Mouse (Mus musculus) heart, embryonic 12.5 days (tissue): ENCODE data around the gene Hlcs. TPM values are rescaled to one million over a fixed set of nuclear protein-coding genes. Genes with fewer than 3 reads are reported as not detected.
"Not testable (repeated sequence)": the region's sequence is repeated elsewhere in the genome, so short reads cannot be mapped to it uniquely, and the experiment has no call there.

Experiments used
- ATAC-seq: fragments of 200-750 bp; cut with Nextera tagmentation; 2 replicates; pipeline ENCODE4 v1.8.0; 2017; ENCODE audit warnings: moderate TSS enrichment, moderate library complexity; ENCODE audit not compliant: insufficient number of reproducible peaks, low FRiP score
- H3K27ac ChIP-seq: fragments of 300-500 bp; sonication (generic); 2 replicates; pipeline ENCODE4 v1.5.1; 2016; ENCODE audit warnings: mild to moderate bottlenecking, moderate library complexity; ENCODE audit not compliant: poor library complexity, severe bottlenecking
- H3K27me3 ChIP-seq: fragments of 300-500 bp; sonication (generic); replicated peaks from 2 replicates; pipeline ENCODE4 v1.6.1; 2016; ENCODE audit warnings: mild to moderate bottlenecking, moderate library complexity
- H3K36me3 ChIP-seq: fragments of 300-500 bp; sonication (generic); 2 replicates; pipeline ENCODE4 v1.6.1; 2016; ENCODE audit warnings: mild to moderate bottlenecking, moderate library complexity
- H3K4me1 ChIP-seq: fragments of 300-500 bp; sonication (generic); replicated peaks from 2 replicates; pipeline ENCODE4 v1.6.1; 2016; ENCODE audit warnings: mild to moderate bottlenecking
- H3K4me2 ChIP-seq: fragments of 300-500 bp; sonication (generic); 2 replicates; pipeline ENCODE4 v1.6.1; 2016; ENCODE audit warnings: mild to moderate bottlenecking, moderate library complexity
- H3K4me3 ChIP-seq: fragments of 300-500 bp; sonication (generic); 2 replicates; pipeline ENCODE4 v1.5.1; 2016; ENCODE audit warnings: mild to moderate bottlenecking
- H3K9ac ChIP-seq: fragments of 300-500 bp; sonication (generic); 2 replicates; pipeline ENCODE4 v1.6.1; 2016; ENCODE audit warnings: mild to moderate bottlenecking, moderate library complexity
- H3K9me3 ChIP-seq: fragments of 300-500 bp; sonication (generic); replicated peaks from 2 replicates; pipeline ENCODE4 v1.6.1; 2016; ENCODE audit warnings: mild to moderate bottlenecking, moderate library complexity
- WGBS: fragments of 180-500 bp; shearing (Covaris S2); methylation state at CpG from one replicate; pipeline ENCODE4 v1.1.7; 2016; 5-methylcytosine and 5-hydroxymethylcytosine counted together
- polyA plus RNA-seq: library from polyadenylated mRNA; unstranded; fragments of >200 nt; fragmentation: Nextera tagmentation; extraction: Ambion mirVana; gene quantifications from 2 replicates; pipeline ENCODE4 v1.2.1, GENCODE M21; 2016

Gene Hlcs
- polyA plus RNA-seq, 1 experiment from 2014 or later, result 11.0 TPM

DNA sequence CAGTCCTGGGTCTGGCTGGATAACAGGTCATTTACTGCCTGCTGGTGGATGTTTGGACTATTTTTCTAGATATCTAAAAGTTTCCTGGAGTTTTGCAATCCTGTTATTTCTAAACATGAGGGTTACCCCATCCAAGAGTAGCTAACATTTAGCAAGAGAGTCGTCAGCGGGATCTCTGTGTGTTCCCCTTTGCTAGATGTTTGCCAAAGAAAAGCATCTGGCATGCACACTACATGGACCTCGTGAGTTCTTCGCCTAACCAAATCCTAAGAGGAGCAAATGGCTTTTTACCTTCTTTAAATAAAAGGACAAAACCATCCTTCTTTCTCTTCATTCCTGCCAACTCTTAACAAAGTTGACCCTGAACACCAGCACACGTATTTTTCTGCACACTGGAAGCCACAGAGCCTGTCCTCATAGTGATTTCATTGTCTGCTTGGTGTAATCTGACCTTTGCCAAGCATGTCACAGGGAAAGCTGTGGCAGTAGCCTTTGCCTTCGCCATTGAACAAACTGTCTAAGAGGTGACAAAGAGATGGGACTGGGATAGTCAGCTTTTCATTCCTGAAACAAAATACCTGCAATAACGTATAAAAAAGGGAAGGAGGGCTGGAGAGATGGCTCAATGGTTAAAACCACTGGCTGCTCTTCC is 33.8 kb upstream of the Hlcs start:
- Histone ChIP-seq H3K4me2 (no peak overlapping the region), H3K27me3 (no peaks in the 10 kb centered on the region), H3K4me3 (no peak overlapping the region), H3K36me3 (no peaks in the 10 kb centered on the region), H3K4me1 (no peaks in the 10 kb centered on the region), H3K27ac (no peak overlapping the region), H3K9ac (no peak overlapping the region), H3K9me3 (no peaks in the 10 kb centered on the region)
- ATAC-seq, result no peak
- 73% methylated on average over 7 of the region's 7 CpGs for WGBS

DNA sequence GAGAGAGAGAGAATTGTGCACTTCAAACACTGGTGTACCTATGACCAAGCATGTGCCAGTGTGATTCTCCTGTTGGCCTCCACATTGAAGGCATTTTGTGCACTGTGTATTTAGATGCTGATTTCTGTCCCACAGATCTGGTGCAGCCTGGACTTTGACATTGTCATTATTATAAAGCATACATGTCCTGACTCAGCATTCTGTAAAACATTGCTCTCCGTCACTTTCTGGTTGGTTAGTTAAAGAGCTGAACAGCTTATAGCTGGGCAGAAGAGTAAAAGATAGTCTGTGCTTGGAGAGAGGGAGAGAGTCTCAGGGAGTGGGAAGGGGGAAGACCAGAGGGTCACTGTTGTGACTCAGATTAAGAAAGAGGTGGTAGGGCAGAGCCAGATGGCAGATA is 32.4 kb upstream of the Hlcs start:
- no peaks in the 10 kb centered on the region for H3K4me1 ChIP-seq
- WGBS, result 84% methylated on average over 1 of the region's 1 CpGs
- H3K27ac ChIP-seq, result no peak overlapping the region
- no peak overlapping the region for H3K9ac ChIP-seq
- no peak for ATAC-seq
- H3K36me3 ChIP-seq, result no peaks in the 10 kb centered on the region
- H3K9me3 ChIP-seq, result no peaks in the 10 kb centered on the region
- no peak overlapping the region for H3K4me2 ChIP-seq
- H3K27me3 ChIP-seq, result no peaks in the 10 kb centered on the region
- no peak overlapping the region for H3K4me3 ChIP-seq

DNA sequence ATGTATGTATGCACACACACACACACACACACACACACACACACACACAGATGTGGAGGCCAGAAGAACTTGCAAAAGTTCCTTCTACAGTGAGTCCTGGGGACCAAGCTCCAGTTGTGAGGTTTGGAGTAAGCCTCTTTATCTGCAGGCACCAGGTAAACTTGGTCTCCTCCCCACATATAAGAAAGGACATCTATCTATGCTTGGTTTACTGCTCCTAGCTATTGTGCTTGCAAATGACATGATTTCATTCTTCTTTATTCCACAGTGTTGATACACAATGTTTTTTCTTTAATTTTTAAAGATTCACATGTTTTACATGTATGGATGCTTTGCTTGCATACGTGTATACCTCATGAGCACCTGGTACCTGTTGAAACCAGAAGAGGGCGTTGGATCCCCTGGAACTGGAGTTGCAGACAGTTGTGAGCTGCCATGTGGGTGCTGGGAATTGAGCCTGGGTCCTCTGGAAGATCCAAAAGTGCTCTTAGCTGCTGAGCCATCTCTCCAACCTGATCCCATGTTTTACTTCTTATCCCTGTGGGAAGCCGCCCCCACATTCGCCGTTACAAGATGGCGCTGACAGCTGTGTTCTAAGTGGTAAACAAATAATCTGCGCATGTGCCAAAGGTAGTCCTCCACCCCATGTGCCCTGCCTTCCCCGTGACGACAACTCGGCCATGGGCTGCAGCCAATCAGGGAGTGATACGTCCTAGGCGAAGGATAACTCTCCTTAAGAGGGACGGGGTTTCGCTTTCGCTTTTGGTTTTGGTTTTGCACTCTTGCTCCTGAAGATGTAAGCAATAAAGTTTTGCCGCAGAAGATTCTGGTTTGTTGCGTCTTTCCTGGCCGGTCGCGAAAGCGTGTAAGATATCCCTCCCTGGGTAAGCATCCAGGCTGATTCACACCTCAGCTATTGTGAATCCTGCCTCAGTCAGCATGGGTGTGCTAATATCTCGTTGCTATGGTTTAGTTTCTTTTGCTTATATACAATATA is 26.1 kb upstream of the Hlcs start:
- not testable (repeated sequence) for H3K27ac ChIP-seq, H3K9ac ChIP-seq, H3K4me1 ChIP-seq, H3K4me3 ChIP-seq, H3K4me2 ChIP-seq, H3K9me3 ChIP-seq, H3K27me3 ChIP-seq, ATAC-seq, H3K36me3 ChIP-seq
- 89% methylated on average over 22 of the region's 22 CpGs for WGBS

DNA sequence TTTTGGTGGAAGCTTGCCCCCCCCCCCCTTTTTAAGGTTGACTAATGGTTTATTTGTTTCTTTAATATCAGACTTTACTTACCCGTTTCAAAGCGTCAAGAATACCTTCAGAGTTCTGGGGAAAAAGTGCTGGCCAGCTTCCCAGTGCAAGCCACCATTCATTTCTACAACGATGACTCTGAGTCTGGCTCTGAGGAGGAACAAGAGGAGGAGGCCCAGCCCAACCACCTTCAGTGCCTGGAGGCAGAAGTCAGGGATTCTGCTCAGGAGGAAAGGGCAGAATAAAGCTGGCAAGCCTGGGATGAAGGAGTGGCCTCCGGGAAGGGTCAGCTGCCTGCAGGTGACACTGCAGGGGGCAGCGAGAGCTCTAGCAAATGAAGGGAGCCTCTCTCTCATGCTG is 22.3 kb upstream of the Hlcs start:
- Histone ChIP-seq H3K9ac (no peak overlapping the region), H3K4me1 (no peaks in the 10 kb centered on the region), H3K9me3 (no peaks in the 10 kb centered on the region), H3K36me3 (no peaks in the 10 kb centered on the region), H3K4me3 (no peak overlapping the region), H3K27ac (no peak overlapping the region), H3K4me2 (no peak overlapping the region), H3K27me3 (no peaks in the 10 kb centered on the region; the same call in 1 of the 2 replicates)
- ATAC-seq, result no peak
- WGBS, result 42% methylated on average over 5 of the region's 5 CpGs

DNA sequence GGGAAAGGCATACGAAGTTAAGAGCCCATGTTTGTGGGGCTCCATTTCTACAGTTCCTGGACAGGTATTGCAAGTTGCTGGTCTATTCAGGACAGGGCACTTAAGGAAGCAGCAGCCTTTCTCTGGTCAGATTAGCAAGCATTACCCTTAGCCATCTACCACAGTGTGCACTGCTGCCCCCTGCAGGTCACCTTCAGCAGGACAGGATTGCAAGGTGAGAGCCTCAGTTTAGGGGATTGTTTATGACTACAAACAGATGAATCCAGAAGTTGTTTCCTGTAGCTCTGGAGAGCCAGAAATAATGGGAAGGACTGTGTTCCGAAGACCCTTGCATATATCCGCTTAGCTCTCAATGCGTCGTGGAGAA is 18.5 kb upstream of the Hlcs start:
- Histone ChIP-seq H3K27ac (no peak overlapping the region), H3K27me3 (peaks cover under 1% of the 10 kb centered on the region; the same call in 1 of the 2 replicates), H3K9me3 (no peaks in the 10 kb centered on the region), H3K36me3 (no peaks in the 10 kb centered on the region), H3K4me1 (peaks cover 3% of the 10 kb centered on the region; the same call in 1 of the 2 replicates), H3K4me3 (no peak overlapping the region), H3K4me2 (no peak overlapping the region), H3K9ac (no peak overlapping the region)
- 59% methylated on average over 5 of the region's 5 CpGs for WGBS
- ATAC-seq, result no peak

DNA sequence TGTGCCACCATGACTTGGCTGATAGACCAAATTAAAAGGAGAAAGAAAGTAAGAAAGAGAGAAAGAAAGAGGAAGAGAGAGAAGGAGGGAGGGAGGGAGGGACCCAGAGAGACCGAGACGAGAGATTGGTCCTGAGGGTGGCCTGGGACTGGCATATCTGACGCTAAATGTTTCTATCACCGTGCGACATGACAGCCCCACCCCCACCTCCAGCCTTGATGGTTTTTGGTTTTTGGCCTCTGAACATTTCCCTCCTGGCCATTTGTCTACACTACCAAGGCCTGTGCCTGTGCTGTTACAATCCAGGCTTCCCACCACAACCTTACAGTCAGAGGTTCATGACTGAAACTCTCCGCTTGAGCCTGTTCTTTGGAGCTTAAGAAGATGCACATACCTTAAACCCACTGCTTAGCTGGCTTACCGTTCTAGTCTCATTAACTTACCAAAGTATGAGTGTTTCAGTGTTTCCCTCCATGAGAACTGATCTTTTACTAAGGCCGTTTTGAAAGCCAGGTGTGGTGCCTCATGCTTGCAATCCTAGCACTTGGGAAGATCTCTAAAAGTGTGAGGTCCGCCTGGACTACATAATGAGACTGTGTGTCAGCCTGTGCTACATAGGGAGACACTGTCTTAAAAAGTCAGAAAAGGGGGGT is 18.0 kb upstream of the Hlcs start:
- Histone ChIP-seq H3K9ac (no peak overlapping the region), H3K27ac (no peak overlapping the region), H3K4me3 (no peak overlapping the region), H3K4me1 (peaks cover 3% of the 10 kb centered on the region; the same call in 1 of the 2 replicates), H3K9me3 (no peaks in the 10 kb centered on the region), H3K36me3 (no peaks in the 10 kb centered on the region), H3K4me2 (no peak overlapping the region), H3K27me3 (peaks cover 3% of the 10 kb centered on the region; the same call in 1 of the 2 replicates)
- ATAC-seq, result no peak
- 79% methylated on average over 9 of the region's 9 CpGs for WGBS

DNA sequence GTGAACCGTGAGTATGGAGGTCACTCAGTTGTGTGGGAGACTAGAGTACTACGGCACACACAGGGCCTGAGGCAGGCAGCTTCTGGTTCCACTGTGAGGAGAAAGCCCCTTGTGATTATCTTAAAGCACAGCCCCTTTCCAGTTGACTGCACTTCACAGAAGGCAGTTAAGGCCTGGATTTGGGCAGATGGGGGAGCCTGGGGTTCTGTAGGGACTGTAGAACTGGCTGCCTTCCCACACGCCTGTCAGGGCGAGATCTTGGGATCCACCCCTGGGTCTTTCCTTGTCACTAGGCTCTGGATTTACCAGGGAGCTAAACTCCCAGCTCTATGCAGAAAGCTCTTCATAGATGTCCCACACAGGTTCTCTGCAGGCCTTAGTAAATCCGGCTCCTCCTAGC is 17.1 kb upstream of the Hlcs start:
- Histone ChIP-seq H3K27me3 (peaks cover 3% of the 10 kb centered on the region; the same call in 1 of the 2 replicates), H3K4me3 (no peak overlapping the region)

DNA sequence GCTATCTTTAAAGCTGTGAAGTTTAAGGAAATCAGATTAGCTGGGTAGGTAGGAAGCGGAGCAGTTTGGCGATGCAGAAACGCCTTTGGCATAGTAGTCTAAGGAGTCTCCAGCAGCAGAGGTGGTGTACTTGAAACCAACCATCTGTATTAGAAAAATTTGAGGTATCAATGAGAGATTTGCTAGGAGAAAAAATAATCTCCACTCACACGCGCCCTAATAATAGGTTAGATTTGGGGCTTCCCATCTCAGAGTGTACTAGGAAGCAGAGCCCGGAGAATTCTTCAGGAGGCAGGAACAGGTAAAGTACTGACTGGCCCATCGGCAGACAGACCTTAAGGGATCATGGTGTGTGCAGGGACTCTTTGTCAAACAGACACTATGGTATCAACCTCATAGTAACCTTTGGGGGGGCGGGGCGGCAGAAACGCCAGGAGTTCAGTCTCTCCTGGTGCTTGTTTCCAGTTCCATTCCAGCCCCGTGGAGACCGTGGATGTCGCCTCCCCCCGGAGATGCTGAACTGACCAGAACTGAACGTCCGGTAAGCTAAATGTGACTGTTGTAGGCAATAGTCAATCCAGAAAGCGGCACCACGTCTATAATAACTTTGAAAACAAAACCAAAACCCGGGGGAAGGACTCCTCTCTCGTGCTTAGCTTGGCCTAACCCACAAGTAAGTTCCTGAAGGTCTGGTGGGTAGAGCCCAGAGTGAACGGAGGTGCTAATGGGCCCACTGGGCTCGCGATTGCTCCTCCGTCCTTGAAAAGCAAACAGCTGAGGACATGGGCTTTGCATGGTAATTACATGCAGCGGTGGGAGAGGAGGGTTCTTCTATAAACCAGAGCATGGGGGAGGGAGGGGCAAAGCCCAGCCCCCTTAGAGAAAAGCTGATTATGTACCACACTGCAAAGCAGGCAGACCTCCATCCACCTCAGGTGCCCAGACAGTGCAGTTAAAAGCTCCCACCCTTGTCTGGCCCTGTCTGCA is 15.8 kb upstream of the Hlcs start:
- H3K36me3 ChIP-seq, result no peaks in the 10 kb centered on the region
- H3K27me3 ChIP-seq, result peaks cover 7% of the 10 kb centered on the region; the same call in 1 of the 2 replicates
- no peak overlapping the region for H3K27ac ChIP-seq
- no peak for ATAC-seq
- 13% methylated on average over 25 of the region's 25 CpGs for WGBS
- H3K4me3 ChIP-seq, result peak overlapping the region; percentile 54
- H3K4me2 ChIP-seq, result peak overlapping the region; percentile 77
- H3K9me3 ChIP-seq, result no peaks in the 10 kb centered on the region
- H3K9ac ChIP-seq, result peak overlapping the region; percentile 76; the same call in 1 of the 2 replicates
- peaks cover 3% of the 10 kb centered on the region; the same call in 1 of the 2 replicates for H3K4me1 ChIP-seq

More for the DNA sequence above, 17.1 kb upstream of the Hlcs start:
- Histone ChIP-seq H3K36me3 (no peaks in the 10 kb centered on the region), H3K4me1 (peaks cover 3% of the 10 kb centered on the region; the same call in 1 of the 2 replicates), H3K9ac (no peak overlapping the region), H3K9me3 (no peaks in the 10 kb centered on the region), H3K27ac (no peak overlapping the region), H3K4me2 (no peak overlapping the region)
- ATAC-seq, result no peak
- 78% methylated on average over 5 of the region's 5 CpGs for WGBS

DNA sequence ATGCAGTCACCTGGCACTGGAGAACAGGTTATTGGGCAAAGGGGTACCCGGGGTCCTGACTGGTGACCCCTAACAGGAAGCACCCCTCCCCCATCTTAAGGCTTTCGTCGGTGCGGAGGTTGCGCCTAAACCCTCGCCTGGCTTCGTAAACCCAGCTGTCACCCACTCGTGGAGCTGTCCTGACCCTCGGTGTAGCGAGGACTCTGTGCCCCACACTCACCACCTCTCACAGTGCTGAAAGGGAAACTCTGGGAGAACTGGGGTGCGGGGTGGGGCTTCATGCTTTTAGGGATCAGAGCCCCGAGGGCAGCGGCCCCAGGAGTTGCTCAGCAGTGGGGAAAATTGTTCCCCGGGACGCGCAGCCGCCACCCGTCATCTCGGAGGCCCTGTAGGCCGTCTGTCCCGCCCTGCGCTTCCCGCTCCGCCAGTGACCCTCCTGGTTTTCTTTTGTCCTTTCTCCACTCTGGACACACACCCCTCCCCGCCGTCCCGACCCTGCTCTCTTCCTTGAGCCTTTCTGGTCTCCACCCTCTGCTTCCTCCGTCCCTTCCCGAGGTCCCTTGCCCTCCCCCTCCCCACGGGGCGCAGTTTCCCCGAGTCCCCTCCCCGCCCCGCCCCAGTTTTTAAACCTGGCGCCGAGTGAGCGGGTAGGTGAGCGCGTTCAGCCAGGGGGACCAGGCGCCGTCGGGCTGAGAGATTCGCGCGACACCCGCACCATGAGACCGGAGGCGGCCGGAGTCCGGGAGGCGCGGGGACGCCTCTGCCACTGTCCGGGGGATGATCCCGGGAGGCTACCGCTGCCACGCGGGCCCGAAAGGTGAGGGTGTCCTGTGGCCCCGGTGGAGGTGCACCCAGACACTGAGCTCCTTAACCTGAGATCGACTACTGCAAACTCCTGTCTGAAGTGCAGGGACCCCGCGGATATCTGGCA is 14.7 kb upstream of the Hlcs start, which contains the start of gene Ripply3:
Ripply3 (plus strand) TSS at position 640 of the 931 bp plus-strand sequence.
- peak; percentile 76 for ATAC-seq
- 1% methylated on average over 63 of the region's 63 CpGs for WGBS
- no peaks in the 10 kb centered on the region for H3K36me3 ChIP-seq

More for the DNA sequence above, 14.7 kb upstream of the Hlcs start, which contains the start of gene Ripply3:
- no peak within 1 kb of the TSS for H3K27ac ChIP-seq
- H3K9me3 ChIP-seq, result no peaks in the 10 kb centered on the region
- H3K9ac ChIP-seq, result peak within 1 kb of the TSS; percentile 76
- H3K4me2 ChIP-seq, result peak within 1 kb of the TSS; percentile 77
- peaks cover 3% of the 10 kb centered on the region; the same call in 1 of the 2 replicates for H3K4me1 ChIP-seq
- peaks cover 7% of the 10 kb centered on the region; the same call in 1 of the 2 replicates for H3K27me3 ChIP-seq
- H3K4me3 ChIP-seq, result peak within 1 kb of the TSS; percentile 54
